Mouse (Mus musculus) liver, embryonic 16.5 days (tissue): ENCODE measurements around the gene Sema4b. TPM values are rescaled to one million over a fixed set of nuclear protein-coding genes. Genes with fewer than 3 reads are reported as not detected.
A peak's percentile ranks its signal among the peaks of the same experiment; 100 is the strongest.

Experiments used
- ATAC-seq: fragments of 200-750 bp; cut with Nextera tagmentation; 2 replicates; pipeline ENCODE4 v1.8.0; 2017; ENCODE audit warnings: low read depth, mild to moderate bottlenecking, moderate number of reproducible peaks, moderate library complexity
- H3K27ac ChIP-seq: fragments of 300-500 bp; sonication (generic); 2 replicates; pipeline ENCODE4 v1.5.1; 2014; ENCODE audit warnings: mild to moderate bottlenecking, low read length
- H3K27me3 ChIP-seq: fragments of 300-500 bp; sonication (generic); 2 replicates; pipeline ENCODE4 v1.6.1; 2014; ENCODE audit warnings: low read depth, low read length, mixed read lengths; ENCODE audit not compliant: control insufficient read depth, insufficient read depth
- H3K36me3 ChIP-seq: fragments of 300-500 bp; sonication (generic); 2 replicates; pipeline ENCODE4 v1.6.1; 2014; ENCODE audit warnings: mild to moderate bottlenecking; ENCODE audit not compliant: control insufficient read depth, insufficient read depth
- H3K4me1 ChIP-seq: fragments of 300-500 bp; sonication (generic); 2 replicates; pipeline ENCODE4 v1.6.1; 2014; ENCODE audit warnings: low read depth, low read length, mixed read lengths; ENCODE audit not compliant: control insufficient read depth
- H3K4me2 ChIP-seq: fragments of 300-500 bp; sonication (generic); 2 replicates; pipeline ENCODE4 v1.6.1; 2014; ENCODE audit warnings: low read depth, low read length, mixed read lengths
- H3K4me3 ChIP-seq: fragments of 300-500 bp; sonication (generic); 2 replicates; pipeline ENCODE4 v1.5.1; 2014; ENCODE audit warnings: low read depth, mild to moderate bottlenecking, low read length
- H3K9ac ChIP-seq: fragments of 300-500 bp; sonication (generic); 2 replicates; pipeline ENCODE4 v1.6.1; 2014; ENCODE audit warnings: low read depth, low read length
- H3K9me3 ChIP-seq: fragments of 300-500 bp; sonication (generic); replicated peaks from 2 replicates; pipeline ENCODE4 v1.6.1; 2016; ENCODE audit warnings: low read length; ENCODE audit not compliant: control insufficient read depth
- WGBS: fragments of 180-500 bp; shearing (Covaris S2); extraction: QIAGEN DNeasy Blood & Tissue Kit; methylation state at CpG from one replicate; pipeline ENCODE4 v1.1.7; 2014; ENCODE audit not compliant: insufficient replicate concordance; 5-methylcytosine and 5-hydroxymethylcytosine counted together
- polyA plus RNA-seq: library from polyadenylated mRNA; unstranded; fragments of >200 nt; fragmentation: Nextera tagmentation; extraction: Ambion mirVana; gene quantifications from 2 replicates; pipeline ENCODE4 v1.2.1, GENCODE M21; 2015

Gene Sema4b
- polyA plus RNA-seq, 1 experiment from 2014 or later: 14.4 TPM

DNA sequence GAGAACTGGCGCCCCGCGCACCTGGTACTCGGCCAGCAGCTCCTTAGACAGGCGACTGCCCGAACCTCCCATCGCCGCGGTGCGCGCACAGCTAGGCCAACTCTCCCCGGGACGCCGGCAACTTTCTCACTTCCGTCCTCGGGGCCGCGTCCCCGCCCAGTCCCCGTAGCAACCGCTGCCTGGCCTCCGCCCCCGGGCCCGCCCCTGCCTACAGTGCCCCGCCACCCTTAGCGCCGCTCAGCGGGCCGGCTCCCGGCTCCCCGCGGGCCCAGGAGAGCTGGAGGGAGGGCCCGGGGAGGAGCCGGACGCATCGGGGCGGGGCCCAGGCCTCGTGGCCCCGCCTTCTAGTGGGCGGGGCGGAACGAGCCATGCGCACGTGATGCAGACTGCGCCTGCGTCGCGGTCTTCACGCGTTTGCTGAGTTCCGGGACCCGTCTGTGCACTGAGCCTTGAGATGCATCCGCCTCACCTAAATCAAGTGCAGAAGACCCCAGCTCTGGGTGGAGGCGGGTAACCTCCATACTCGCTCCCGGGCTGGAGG, 45.9 kb downstream of the Sema4b start, which contains the start of the genes Cib1 and Gdpgp1:
TSS of gene Cib1 (minus strand) at position 325 of the 541 bp plus-strand sequence.
TSS of gene Gdpgp1 (plus strand) at position 377 of the 541 bp plus-strand sequence.
- Histone ChIP-seq H3K36me3 (peaks cover under 1% of the 10 kb centered on the region; the same call in 1 of the 2 replicates), H3K9ac (peak within 1 kb of the TSS; percentile 81), H3K27me3 (no peaks in the 10 kb centered on the region), H3K9me3 (no peaks in the 10 kb centered on the region), H3K4me3 (peak within 1 kb of the TSS; percentile 77), H3K4me1 (peaks cover 30% of the 10 kb centered on the region), H3K27ac (peak within 1 kb of the TSS; percentile 91), H3K4me2 (peak within 1 kb of the TSS; percentile 86)
- 0% methylated on average over 56 of the region's 56 CpGs for WGBS
- peak; percentile 100 for ATAC-seq

- Histone ChIP-seq H3K4me2 (peak overlapping the region; percentile 86), H3K36me3 (no peaks in the 10 kb centered on the region), H3K9me3 (no peaks in the 10 kb centered on the region), H3K4me1 (peaks cover 30% of the 10 kb centered on the region), H3K9ac (0 out of 2 replicates have a peak overlapping the region, but pooled peaks have one; percentile 22), H3K4me3 (peak overlapping the region; percentile 77), H3K27me3 (no peaks in the 10 kb centered on the region), H3K27ac (no peak overlapping the region)
- no peak for ATAC-seq
- 39% methylated on average over 9 of the region's 9 CpGs for WGBS
Observed at GRCm38 (mm10) chr7:80233799-80234198, 47.2 kb downstream of the Sema4b start.

DNA sequence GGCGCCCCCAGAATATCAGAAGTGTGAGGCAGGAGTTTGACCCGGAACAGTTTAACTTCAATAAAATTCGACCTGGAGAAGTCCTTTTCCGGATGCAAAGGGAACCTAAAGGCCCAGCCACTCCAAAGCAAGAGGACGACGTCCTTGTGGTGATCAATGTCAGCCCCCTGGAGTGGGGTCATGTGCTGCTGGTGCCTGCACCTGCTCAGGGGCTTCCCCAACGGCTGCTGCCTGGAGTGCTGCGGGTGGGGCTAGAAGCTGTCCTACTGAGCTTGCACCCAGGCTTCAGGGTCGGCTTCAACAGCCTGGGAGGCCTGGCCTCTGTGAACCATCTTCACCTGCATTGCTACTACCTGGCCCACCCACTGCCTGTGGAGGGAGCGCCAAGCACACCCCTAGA, 51.9 kb downstream of the Sema4b start:
- Histone ChIP-seq H3K4me2 (no peak overlapping the region), H3K9me3 (no peaks in the 10 kb centered on the region), H3K27ac (no peak overlapping the region), H3K36me3 (no peaks in the 10 kb centered on the region), H3K4me3 (no peak overlapping the region), H3K4me1 (peaks cover 3% of the 10 kb centered on the region), H3K9ac (no peak overlapping the region), H3K27me3 (no peaks in the 10 kb centered on the region)
- 78% methylated on average over 10 of the region's 10 CpGs for WGBS
- no peak for ATAC-seq

DNA sequence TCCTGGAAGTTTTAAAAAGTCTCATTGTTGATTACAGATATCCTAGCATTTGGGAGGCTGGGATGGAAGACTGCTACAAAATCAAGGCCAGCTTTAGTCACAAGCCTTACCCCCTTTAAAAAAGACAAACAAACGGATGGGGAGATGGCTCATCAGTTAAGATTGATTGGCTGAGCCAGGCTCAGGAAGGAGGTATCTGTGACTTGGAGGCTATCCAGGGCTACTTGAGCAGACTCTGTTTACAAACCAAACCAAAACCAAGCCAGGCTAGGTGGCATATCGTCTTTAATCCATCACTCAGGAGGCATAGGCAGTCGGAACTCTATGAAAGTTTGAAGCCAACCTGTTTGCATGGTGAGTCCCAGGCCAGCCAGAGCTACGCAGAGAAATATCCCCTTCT, 55.0 kb downstream of the Sema4b start:
- Histone ChIP-seq H3K27ac (no peak overlapping the region), H3K4me3 (no peak overlapping the region), H3K27me3 (no peaks in the 10 kb centered on the region), H3K4me1 (peaks cover 4% of the 10 kb centered on the region), H3K9ac (no peak overlapping the region), H3K9me3 (no peaks in the 10 kb centered on the region), H3K36me3 (no peaks in the 10 kb centered on the region), H3K4me2 (no peak overlapping the region)
- 67% methylated on average over 4 of the region's 4 CpGs for WGBS
- no peak for ATAC-seq

DNA sequence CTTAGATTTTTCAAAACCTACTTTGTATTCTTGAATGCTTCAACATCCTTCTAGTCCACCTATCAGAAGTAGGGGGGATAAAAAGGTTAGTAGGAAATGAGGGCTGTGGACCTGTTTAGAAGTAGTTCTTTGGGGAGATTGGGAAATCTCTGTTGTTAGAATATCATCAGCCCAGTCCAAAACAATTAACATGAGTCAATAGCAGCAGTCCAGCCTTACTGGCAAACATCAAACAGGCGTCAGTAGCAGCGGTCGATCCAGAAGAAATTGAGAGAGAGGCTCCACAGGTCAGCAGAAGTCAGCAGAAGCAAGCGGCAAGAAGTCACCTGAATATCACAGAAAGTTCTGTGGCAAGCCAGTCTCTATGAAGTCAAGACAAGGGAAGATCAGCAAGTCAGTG, 58.2 kb downstream of the Sema4b start:
- peaks cover 7% of the 10 kb centered on the region for H3K4me1 ChIP-seq
- H3K9me3 ChIP-seq: no peaks in the 10 kb centered on the region
- ATAC-seq: no peak
- no peak overlapping the region for H3K4me2 ChIP-seq
- no peak overlapping the region for H3K4me3 ChIP-seq
- H3K36me3 ChIP-seq: no peaks in the 10 kb centered on the region
- no peak overlapping the region for H3K27ac ChIP-seq
- H3K27me3 ChIP-seq: no peaks in the 10 kb centered on the region
- WGBS: 87% methylated on average over 4 of the region's 4 CpGs
- no peak overlapping the region for H3K9ac ChIP-seq

GRCm38 (mm10) chr7:80246148-80246721, 59.6 kb downstream of the Sema4b start, which contains the start of gene Ttll13:
TSS of gene Ttll13 (plus strand) at chr7:80246376.
- Histone ChIP-seq H3K4me3 (peak within 1 kb of the TSS; percentile 76), H3K27ac (peak within 1 kb of the TSS; percentile 71), H3K4me2 (peak within 1 kb of the TSS; percentile 77), H3K9ac (peak within 1 kb of the TSS; percentile 76), H3K4me1 (peaks cover 7% of the 10 kb centered on the region), H3K9me3 (no peaks in the 10 kb centered on the region), H3K27me3 (no peaks in the 10 kb centered on the region), H3K36me3 (no peaks in the 10 kb centered on the region)
- ATAC-seq: peak; percentile 98
- WGBS: under 1% methylated on average over 48 of the region's 48 CpGs

DNA sequence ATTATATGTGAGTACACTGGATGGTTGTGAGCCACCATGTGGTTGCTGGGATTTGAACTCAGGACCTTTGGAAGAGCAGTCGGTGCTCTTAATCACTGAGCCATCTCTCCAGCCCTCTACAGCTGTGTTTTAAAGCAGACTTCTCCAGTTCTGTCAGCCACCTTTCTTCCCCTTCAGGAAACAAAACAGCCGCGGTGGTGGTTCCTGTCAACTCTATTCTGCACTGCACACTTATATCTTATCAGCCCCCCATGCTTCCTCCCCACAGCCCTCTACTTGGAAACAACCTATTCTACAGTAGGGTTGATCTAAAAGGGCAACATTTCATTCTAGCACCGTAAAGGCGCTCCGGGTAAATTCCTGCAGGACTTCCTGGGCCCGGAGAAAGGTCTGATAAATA, 60.2 kb downstream of the Sema4b start:
- H3K27me3 ChIP-seq: no peaks in the 10 kb centered on the region
- H3K4me2 ChIP-seq: peak overlapping the region; percentile 77
- H3K27ac ChIP-seq: no peak overlapping the region
- peak overlapping the region; percentile 76 for H3K4me3 ChIP-seq
- peaks cover 7% of the 10 kb centered on the region for H3K4me1 ChIP-seq
- no peak for ATAC-seq
- no peak overlapping the region for H3K9ac ChIP-seq
- H3K9me3 ChIP-seq: no peaks in the 10 kb centered on the region
- WGBS: 16% methylated on average over 7 of the region's 7 CpGs
- no peaks in the 10 kb centered on the region for H3K36me3 ChIP-seq

GRCm38 (mm10) chr7:80252437-80252836, 65.8 kb downstream of the Sema4b start:
- Histone ChIP-seq H3K9me3 (no peaks in the 10 kb centered on the region), H3K9ac (no peak overlapping the region), H3K36me3 (no peaks in the 10 kb centered on the region), H3K27ac (no peak overlapping the region), H3K4me2 (no peak overlapping the region), H3K27me3 (no peaks in the 10 kb centered on the region), H3K4me3 (no peak overlapping the region), H3K4me1 (peaks cover 7% of the 10 kb centered on the region)
- no peak for ATAC-seq
- WGBS: 75% methylated on average over 7 of the region's 7 CpGs

GRCm38 (mm10) chr7:80252886-80253285, 66.2 kb downstream of the Sema4b start:
- H3K4me1 ChIP-seq: peaks cover 7% of the 10 kb centered on the region
- no peaks in the 10 kb centered on the region for H3K36me3 ChIP-seq
- H3K9ac ChIP-seq: no peak overlapping the region
- no peak overlapping the region for H3K4me2 ChIP-seq
- H3K9me3 ChIP-seq: no peaks in the 10 kb centered on the region
- H3K27ac ChIP-seq: no peak overlapping the region
- 37% methylated on average over 11 of the region's 11 CpGs for WGBS
- H3K27me3 ChIP-seq: no peaks in the 10 kb centered on the region
- no peak for ATAC-seq
- no peak overlapping the region for H3K4me3 ChIP-seq
